Mouse (Mus musculus): ENCODE data around the gene Gm20715. TPM values are rescaled to one million over a fixed set of nuclear protein-coding genes. Genes with fewer than 3 reads are reported as not detected.
"Not testable (repeated sequence)": the region's sequence is repeated elsewhere in the genome, so short reads cannot be mapped to it uniquely, and the experiment has no call there.

The Gm20715 gene
- polyA plus RNA-seq, 1 experiment, result not detected

DNA sequence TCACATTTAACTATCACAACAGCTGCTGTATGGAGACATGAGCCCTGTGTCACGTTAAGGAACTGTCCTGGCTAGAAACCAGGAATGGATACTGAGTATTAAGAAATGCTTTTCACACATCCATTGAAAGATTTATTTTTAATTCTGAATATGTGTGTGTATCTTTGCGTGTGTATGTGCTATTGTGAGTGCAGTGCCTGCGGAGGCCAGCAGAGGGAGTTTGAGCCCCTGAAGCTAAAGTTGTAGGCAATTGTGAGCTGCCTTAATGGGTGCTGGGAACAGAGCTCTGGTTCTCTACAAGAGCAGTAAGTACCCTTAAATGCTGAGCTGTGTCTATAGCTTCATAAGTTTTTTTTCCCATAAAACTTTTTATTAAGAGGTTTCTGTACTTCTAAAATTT, 19.3 kb downstream of the Gm20715 start:
- DNase-seq (ENCODE audit: low spot score), result no peak

GRCm38 (mm10) chr7:6430342-6430741, 20.3 kb downstream of the Gm20715 start:
- no peak for DNase-seq (ENCODE audit: low spot score)

DNA sequence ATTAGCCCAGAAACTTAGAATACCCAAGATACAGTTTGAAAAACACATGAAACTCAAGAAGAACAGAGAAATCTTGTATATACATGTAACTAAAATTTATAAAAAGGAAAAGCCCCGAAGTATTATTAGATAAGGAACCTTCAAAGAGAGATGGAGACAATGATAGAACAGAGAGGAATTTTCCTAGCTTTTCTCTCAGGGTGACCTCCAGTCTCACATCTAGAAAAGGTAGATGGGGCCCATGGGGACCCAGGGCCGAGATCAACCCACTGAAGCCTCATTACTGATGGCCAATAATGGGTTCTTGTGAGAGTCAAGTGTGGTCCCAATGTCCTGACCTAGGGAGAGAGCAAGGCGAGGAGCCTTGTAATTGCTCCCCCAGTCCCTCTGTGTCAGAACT, 28.3 kb downstream of the Gm20715 start, which contains the start of gene Olfr1344:
Gene Olfr1344 (plus strand): TSS at position 301 of the 400 bp plus-strand sequence.
- DNase-seq (ENCODE audit: low spot score), result no peak

GRCm38 (mm10) chr7:6441173-6441572, 31.1 kb downstream of the Gm20715 start:
- DNase-seq (ENCODE audit: low spot score), result no peak

GRCm38 (mm10) chr7:6447771-6448170, 37.7 kb downstream of the Gm20715 start:
- no peak for DNase-seq (ENCODE audit: low spot score)

- no peak for DNase-seq (ENCODE audit: low spot score)
These were observed 45.8 kb downstream of the Gm20715 start, which contains the start of gene Olfr1336 for GRCm38 (mm10) chr7:6455868-6456267. Gene Olfr1336, plus strand, starts transcription at chr7:6456168.

- DNase-seq (ENCODE audit: low spot score), result no peak
These were observed 46.3 kb downstream of the Gm20715 start for GRCm38 (mm10) chr7:6456399-6456798.

- DNase-seq (ENCODE audit: low spot score), result no peak
These were observed 56.9 kb downstream of the Gm20715 start, which contains the start of gene Olfr1346 for GRCm38 (mm10) chr7:6466951-6467350. Gene Olfr1346, plus strand, starts transcription at chr7:6467101.

GRCm38 (mm10) chr7:6477633-6478032, 67.6 kb downstream of the Gm20715 start:
- DNase-seq (ENCODE audit: low spot score), result not testable (repeated sequence)

- DNase-seq (ENCODE audit: low spot score), result no peak
These were observed 76.8 kb downstream of the Gm20715 start, which contains the start of gene Olfr5 for GRCm38 (mm10) chr7:6486841-6487240. Gene Olfr5, minus strand, starts transcription at chr7:6486941.

Other genes with a start within 250 kb of the Gm20715 start
- 21.3 and 23.1 TPM in 2 replicates for gene Zfp444, start 238.1 kb upstream of the Gm20715 start, polyA plus RNA-seq (2012; rRNA removed)
- gene Galp, start 213.2 kb upstream of the Gm20715 start, polyA plus RNA-seq (2012; rRNA removed), result not detected in 2 replicates
- gene Zscan5b, start 188.0 kb upstream of the Gm20715 start, polyA plus RNA-seq (2012; rRNA removed), result not detected in 2 replicates
- gene Epp13, start 157.6 kb upstream of the Gm20715 start, polyA plus RNA-seq (2012; rRNA removed), result not detected in 2 replicates
- gene Zfp667, start 123.7 kb upstream of the Gm20715 start, polyA plus RNA-seq (2012; rRNA removed), result 8.9 and 9.4 TPM in 2 replicates
- 2.8 TPM in 2 replicates for gene Zfp583, start 79.0 kb upstream of the Gm20715 start, polyA plus RNA-seq (2012; rRNA removed)
- 0.63 and 0.83 TPM in 2 replicates for gene Gm3854, start 66.5 kb upstream of the Gm20715 start, polyA plus RNA-seq (2012; rRNA removed)
- 2.6 and 3.5 TPM in 2 replicates for gene Zfp78, start 47.0 kb upstream of the Gm20715 start, polyA plus RNA-seq (2012; rRNA removed)
- gene Zfp28, start 27.0 kb upstream of the Gm20715 start, polyA plus RNA-seq (2012; rRNA removed), result 8.2 and 10.0 TPM in 2 replicates
- gene Smim17, start 11.6 kb upstream of the Gm20715 start, polyA plus RNA-seq (2012; rRNA removed), result 0.24 and 0.30 TPM in 2 replicates
- gene Olfr1344, start 28.4 kb downstream of the Gm20715 start, polyA plus RNA-seq (2012; rRNA removed), result not detected in 2 replicates
- not detected in 2 replicates for gene Olfr1336, start 45.9 kb downstream of the Gm20715 start, polyA plus RNA-seq (2012; rRNA removed)
- not detected in 2 replicates for gene Olfr1346, start 56.8 kb downstream of the Gm20715 start, polyA plus RNA-seq (2012; rRNA removed)
- not detected in 2 replicates for gene Olfr5, start 76.7 kb downstream of the Gm20715 start, polyA plus RNA-seq (2012; rRNA removed)
- not detected in 2 replicates for gene Olfr1347, start 89.5 kb downstream of the Gm20715 start, polyA plus RNA-seq (2012; rRNA removed)
- not detected in 2 replicates for gene Olfr1348, start 98.5 kb downstream of the Gm20715 start, polyA plus RNA-seq (2012; rRNA removed)
- not detected in 2 replicates for gene Olfr1349, start 112.7 kb downstream of the Gm20715 start, polyA plus RNA-seq (2012; rRNA removed)
- gene Olfr1350, start 154.6 kb downstream of the Gm20715 start, polyA plus RNA-seq (2012; rRNA removed), result not detected in 2 replicates